Mouse (Mus musculus) CH12.LX (cell line): ENCODE measurements around the gene Gdf9. TPM values are rescaled to one million over a fixed set of nuclear protein-coding genes. Genes with fewer than 3 reads are reported as not detected.

ENCODE experiments used
- DNase-seq: peaks from one replicate; pipeline ENCODE4 v3.0.0-alpha.2; 2013; ENCODE audit errors: extremely low read depth
- H3K27ac ChIP-seq: 2 replicates; pipeline ENCODE4 v1.5.1; 2012; ENCODE audit warnings: low read depth, mild to moderate bottlenecking, control low read depth, moderate library complexity; ENCODE audit not compliant: insufficient read depth
- H3K27me3 ChIP-seq: replicated peaks from 2 replicates; pipeline ENCODE3; 2012; ENCODE audit warnings: inconsistent platforms
- H3K36me3 ChIP-seq, 2 experiments: replicated peaks in 1 of 2; 2 replicates each; pipeline versions ENCODE3 to v1.6.1; 2012; ENCODE audit warnings: inconsistent platforms in 1 of 2, low read length in 1 of 2, mild to moderate bottlenecking in 1 of 2, mixed read lengths in 1 of 2, moderate library complexity in 1 of 2; ENCODE audit not compliant: control insufficient read depth in 1 of 2, insufficient read depth in 1 of 2
- H3K4me1 ChIP-seq, 2 experiments: 2 replicates each; pipeline ENCODE4 v1.6.1; 2012; ENCODE audit warnings: inconsistent platforms in 1 of 2, moderate library complexity in 1 of 2; ENCODE audit not compliant: insufficient read depth in 2 of 2, control insufficient read depth in 1 of 2
- H3K4me2 ChIP-seq: 2 replicates; pipeline ENCODE4 v1.6.1; 2012; ENCODE audit warnings: low read depth, mild to moderate bottlenecking, control low read depth; ENCODE audit not compliant: poor library complexity, insufficient read depth, severe bottlenecking
- H3K4me3 ChIP-seq, 3 experiments: fragments of 150-350 bp in 1 of 3; sonication (generic) in 1 of 3; replicated peaks in 1 of 3; 2 replicates each; pipeline versions ENCODE3 to v1.5.1; 2011 to 2012; ENCODE audit warnings: low read depth in 2 of 3, low read length in 2 of 3, mild to moderate bottlenecking in 2 of 3, moderate library complexity in 2 of 3, control low read depth in 1 of 3, improper control_type of control experiment in 1 of 3, inconsistent platforms in 1 of 3, mixed read lengths in 1 of 3; ENCODE audit not compliant: poor library complexity in 1 of 3
- H3K79me2 ChIP-seq: replicated peaks from 2 replicates; pipeline ENCODE4 v1.6.1; 2012; ENCODE audit warnings: mild to moderate bottlenecking, moderate library complexity; ENCODE audit not compliant: control insufficient read depth, poor library complexity, insufficient read depth, severe bottlenecking; ENCODE audit errors: extremely low read depth
- H3K9ac ChIP-seq: 2 replicates; pipeline ENCODE4 v1.6.1; 2012; ENCODE audit warnings: low read depth, mild to moderate bottlenecking, control low read depth, moderate library complexity; ENCODE audit not compliant: insufficient read depth
- H3K9me3 ChIP-seq: replicated peaks from 2 replicates; pipeline ENCODE3; 2012; ENCODE audit warnings: low read length, inconsistent platforms, mixed read lengths
- CHD1 ChIP-seq: IDR thresholded peaks from 2 replicates; pipeline ENCODE4 v1.6.1; 2012; ENCODE audit warnings: low read depth, low read length, improper control_type of control experiment, inconsistent platforms
- CTCF ChIP-seq, 2 experiments: IDR thresholded peaks in 1 of 2; conservative IDR thresholded peaks in 1 of 2; 2 replicates each; pipeline ENCODE4 v1.5.1; 2011 to 2012; ENCODE audit warnings: low read depth in 2 of 2, low read length in 2 of 2, improper control_type of control experiment in 1 of 2, inconsistent platforms in 1 of 2, mild to moderate bottlenecking in 1 of 2, moderate library complexity in 1 of 2
- ETS1 ChIP-seq: conservative IDR thresholded peaks from 2 replicates; pipeline ENCODE4 v1.6.1; 2012; ENCODE audit warnings: low read depth, mild to moderate bottlenecking, inconsistent platforms, low read length, improper control_type of control experiment, moderate library complexity
- MAZ ChIP-seq: IDR thresholded peaks from 2 replicates; pipeline ENCODE4 v1.6.1; 2012; ENCODE audit warnings: low read depth, mild to moderate bottlenecking, inconsistent platforms, low read length, improper control_type of control experiment, moderate library complexity
- POLR2AphosphoS2 ChIP-seq: IDR thresholded peaks from 2 replicates; pipeline ENCODE4 v1.6.1; 2011; ENCODE audit warnings: low read depth, low read length, improper control_type of control experiment
- RAD21 ChIP-seq: IDR thresholded peaks from 2 replicates; pipeline ENCODE4 v1.6.1; 2011; ENCODE audit warnings: low read depth, mild to moderate bottlenecking, low read length, improper control_type of control experiment, moderate library complexity
- SMC3 ChIP-seq: IDR thresholded peaks from 2 replicates; pipeline ENCODE4 v1.6.1; 2011; ENCODE audit warnings: low read depth, low read length, improper control_type of control experiment
- UBTF ChIP-seq: IDR thresholded peaks from 2 replicates; pipeline ENCODE4 v1.6.1; 2012; ENCODE audit warnings: low read depth, mild to moderate bottlenecking, inconsistent platforms, low read length, improper control_type of control experiment, moderate library complexity
- ZKSCAN1 ChIP-seq: IDR thresholded peaks from 2 replicates; pipeline ENCODE4 v1.6.1; 2012; ENCODE audit warnings: low read depth, inconsistent platforms, low read length, improper control_type of control experiment, borderline replicate concordance
- dilution Hi-C: fragments of 300-500 bp; cut with MboI; formaldehyde crosslinking; loops from 2 replicates; pipeline ENCODE4 v1.14.3; 2020; ENCODE audit warnings: low sequenced_read_pairs; ENCODE audit not compliant: extremely low pct_unique_long_range_greater_than_20kb, extremely low pct_ligation_motif_present
- in situ Hi-C: fragments of 300-500 bp; cut with MboI; formaldehyde crosslinking; loops from 3 replicates; pipeline ENCODE4 v1.14.3; 2019; ENCODE audit warnings: low sequenced_read_pairs, low pct_ligation_motif_present, low pct_unique_long_range_greater_than_20kb, mixed read lengths
- polyA plus RNA-seq: library from polyadenylated mRNA; unstranded; fragments of >175 nt; gene quantifications from 2 replicates; pipeline ENCODE4 v1.2.1, GENCODE M21; 2012; ENCODE audit warnings: low read depth; ENCODE audit not compliant: insufficient read length
- total RNA-seq, 2 experiments: library from RNA; depleted of rRNA; stranded (reverse); fragments of 300-350 nt in 1 of 2; fragments of >200 nt in 1 of 2; gene quantifications; 2 replicates each; pipeline ENCODE4 v1.2.3; 2012 to 2014

Gene Gdf9
- total and polyA plus RNA-seq, 3 experiments: 0.13 to 0.16 TPM; not detected in 1

- TF ChIP-seq MAZ (no peak), ZKSCAN1 (no peak), ETS1 (no peak), POLR2AphosphoS2 (no peak), CHD1 (no peak)
- in situ Hi-C loops (no loop called here), dilution Hi-C loops (no loop called here)
- Histone ChIP-seq H3K4me1 (no peaks in the 10 kb centered on the region), H3K27ac (no peak overlapping the region), H3K27me3 (no peaks in the 10 kb centered on the region), H3K9ac (no peak overlapping the region), H3K9me3 (no peaks in the 10 kb centered on the region), H3K4me2 (no peak overlapping the region), H3K4me3 (no peak overlapping the region), H3K36me3 (peaks cover 23 to 65% of the 10 kb centered on the region in 2 experiments), H3K79me2 (peaks cover under 1% of the 10 kb centered on the region; the same call in 1 of the 2 replicates)
- no peak for DNase-seq
These were observed 37.0 kb upstream of the Gdf9 start for GRCm38 (mm10) chr11:53393856-53394255.

- Histone ChIP-seq H3K4me3 (no peak overlapping the region), H3K79me2 (no peaks in the 10 kb centered on the region; the same call in 1 of the 2 replicates), H3K27me3 (no peaks in the 10 kb centered on the region), H3K36me3 (peaks cover 66 to 85% of the 10 kb centered on the region in 2 experiments), H3K9ac (no peak overlapping the region; the same call in 1 of the 2 replicates), H3K9me3 (no peaks in the 10 kb centered on the region), H3K4me1 (no peaks in the 10 kb centered on the region), H3K4me2 (no peak overlapping the region), H3K27ac (no peak overlapping the region)
- DNase-seq: no peak
- TF ChIP-seq CHD1 (no peak), RAD21 (no peak)
- dilution Hi-C loops (no loop called here), in situ Hi-C loops (no loop called here)
These were observed 27.2 kb upstream of the Gdf9 start for GRCm38 (mm10) chr11:53403638-53404037.

GRCm38 (mm10) chr11:53411738-53412137 is 19.1 kb upstream of the Gdf9 start:
- Histone ChIP-seq H3K4me2 (no peak overlapping the region), H3K9me3 (no peaks in the 10 kb centered on the region), H3K4me3 (no peak overlapping the region), H3K27me3 (no peaks in the 10 kb centered on the region), H3K36me3 (peaks cover 73 to 91% of the 10 kb centered on the region in 2 experiments), H3K79me2 (no peaks in the 10 kb centered on the region; the same call in 1 of the 2 replicates), H3K4me1 (no peaks in the 10 kb centered on the region), H3K9ac (no peak overlapping the region), H3K27ac (no peak overlapping the region)
- dilution Hi-C loops: no loop called here
- DNase-seq: peak; percentile 44
- in situ Hi-C loops: no loop called here
- peak; percentile 43 for TF ChIP-seq RAD21
- TF ChIP-seq UBTF: no peak
- peak; percentile 59 to 76; a peak in 3 of 4 replicates for TF ChIP-seq CTCF (conservative IDR thresholded peaks at IDR 0.05 in 1 of 2, IDR thresholded peaks at IDR 0.05 in 1 of 2; ENCODE audit: low read depth in 2 of 2, low read length in 2 of 2)
- peak; percentile 57 for TF ChIP-seq SMC3
